Mouse (Mus musculus) embryonic facial prominence, embryonic 12.5 days (tissue): ENCODE measurements at regions not wholly inside any gene's neighbourhood (a gene's known extent, or its start where the extent isn't known, plus 50 kb on each side); places are given as distances from the start of the nearest gene placed in this dataset.
A peak's percentile ranks its signal among the peaks of the same experiment; 100 is the strongest.

ENCODE experiments used
- ATAC-seq: fragments of 200-750 bp; cut with Nextera tagmentation; 2 replicates; pipeline ENCODE4 v1.8.0; 2017; ENCODE audit not compliant: insufficient number of reproducible peaks, insufficient read depth, low FRiP score, low TSS enrichment
- H3K27ac ChIP-seq: fragments of 300-500 bp; sonication (generic); 2 replicates; pipeline ENCODE4 v1.5.1; 2016; ENCODE audit warnings: mild to moderate bottlenecking
- H3K27me3 ChIP-seq: fragments of 300-500 bp; sonication (generic); 2 replicates; pipeline ENCODE4 v1.6.1; 2016; ENCODE audit warnings: mild to moderate bottlenecking, moderate library complexity
- H3K36me3 ChIP-seq: fragments of 300-500 bp; sonication (generic); 2 replicates; pipeline ENCODE4 v1.6.1; 2016; ENCODE audit warnings: mild to moderate bottlenecking
- H3K4me1 ChIP-seq: fragments of 300-500 bp; sonication (generic); 2 replicates; pipeline ENCODE4 v1.6.1; 2016
- H3K4me2 ChIP-seq: fragments of 300-500 bp; sonication (generic); replicated peaks from 2 replicates; pipeline ENCODE4 v1.6.1; 2016; ENCODE audit warnings: mild to moderate bottlenecking, moderate library complexity
- H3K4me3 ChIP-seq: fragments of 300-500 bp; sonication (generic); 2 replicates; pipeline ENCODE4 v1.5.1; 2016; ENCODE audit warnings: mild to moderate bottlenecking
- H3K9ac ChIP-seq: fragments of 300-500 bp; sonication (generic); 2 replicates; pipeline ENCODE4 v1.6.1; 2016; ENCODE audit warnings: mild to moderate bottlenecking, moderate library complexity
- H3K9me3 ChIP-seq: fragments of 300-500 bp; sonication (generic); 2 replicates; pipeline ENCODE4 v1.6.1; 2016; ENCODE audit warnings: mild to moderate bottlenecking, moderate library complexity
- WGBS: fragments of 180-500 bp; shearing (Covaris S2); methylation state at CpG from one replicate; pipeline ENCODE4 v1.1.7; 2016; 5-methylcytosine and 5-hydroxymethylcytosine counted together

DNA sequence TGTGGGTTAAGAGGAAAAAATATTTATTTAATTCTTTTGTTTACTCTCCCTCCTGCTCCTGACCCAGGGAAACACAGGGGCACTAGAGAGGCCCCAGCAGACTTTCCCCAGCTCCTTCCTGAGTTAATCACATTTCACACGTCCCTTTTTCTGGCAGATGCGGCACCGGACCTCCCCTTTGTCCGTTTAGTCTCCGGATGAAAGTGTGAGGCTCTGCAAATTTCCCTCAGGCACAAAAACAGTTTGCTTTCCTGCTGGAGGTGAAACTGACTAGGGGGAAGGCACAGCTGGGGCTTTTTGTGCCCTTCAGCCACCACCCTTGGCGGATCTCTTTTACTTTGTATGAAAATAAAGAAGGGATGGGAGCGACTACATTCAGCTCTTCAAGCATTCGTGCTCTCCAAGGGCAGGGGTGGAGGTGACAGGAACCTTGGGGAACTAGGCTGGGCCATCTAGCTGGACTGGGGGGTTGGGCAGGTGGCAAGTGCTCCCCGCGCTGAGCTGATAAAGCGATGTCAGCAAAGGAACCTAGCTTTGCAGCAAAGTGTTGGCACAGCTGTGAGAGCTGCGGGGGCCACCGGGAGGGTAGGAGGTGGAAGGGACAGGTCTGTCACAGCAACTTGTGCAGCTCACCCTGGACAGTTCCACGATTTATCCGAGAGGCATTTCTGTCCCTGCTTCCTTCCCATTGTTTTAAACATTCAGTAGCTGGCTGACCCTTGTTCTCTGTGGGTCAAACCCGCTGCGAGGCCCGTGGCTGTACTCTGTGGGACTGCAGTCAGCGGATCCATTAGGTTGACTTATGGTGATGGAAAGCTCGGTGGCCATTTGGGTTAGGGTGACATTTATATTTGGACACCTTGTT lies 329.6 kb downstream of the Ttll7 start:
- 2% methylated on average over 20 of the region's 20 CpGs for WGBS
- no peaks in the 10 kb centered on the region for H3K9me3 ChIP-seq
- H3K27me3 ChIP-seq, result peaks cover 4% of the 10 kb centered on the region; the same call in 1 of the 2 replicates
- peak overlapping the region; percentile 39 for H3K4me2 ChIP-seq
- no peak overlapping the region for H3K4me3 ChIP-seq
- H3K27ac ChIP-seq, result no peak overlapping the region
- no peak overlapping the region for H3K9ac ChIP-seq
- H3K4me1 ChIP-seq, result peaks cover 21% of the 10 kb centered on the region
- H3K36me3 ChIP-seq, result no peaks in the 10 kb centered on the region
- no peak for ATAC-seq

- H3K4me2 ChIP-seq, result peak overlapping the region; percentile 39; the same call in 1 of the 2 replicates
- H3K27ac ChIP-seq, result no peak overlapping the region
- H3K9me3 ChIP-seq, result no peaks in the 10 kb centered on the region
- peaks cover 4% of the 10 kb centered on the region; the same call in 1 of the 2 replicates for H3K27me3 ChIP-seq
- peak; percentile 52; the same call in 1 of the 2 replicates for ATAC-seq
- peaks cover 21% of the 10 kb centered on the region for H3K4me1 ChIP-seq
- WGBS, result 35% methylated on average over 15 of the region's 15 CpGs
- no peak overlapping the region for H3K4me3 ChIP-seq
- H3K9ac ChIP-seq, result no peak overlapping the region
- H3K36me3 ChIP-seq, result no peaks in the 10 kb centered on the region
Observed at GRCm38 (mm10) chr3:147182366-147182875, 330.3 kb downstream of the Ttll7 start.

GRCm38 (mm10) chr3:147183656-147184290 lies 331.6 kb downstream of the Ttll7 start:
- Histone ChIP-seq H3K9ac (no peak overlapping the region), H3K4me1 (peaks cover 21% of the 10 kb centered on the region), H3K4me2 (no peak overlapping the region), H3K27ac (no peak overlapping the region), H3K4me3 (no peak overlapping the region), H3K9me3 (no peaks in the 10 kb centered on the region), H3K36me3 (no peaks in the 10 kb centered on the region), H3K27me3 (peaks cover 4% of the 10 kb centered on the region; the same call in 1 of the 2 replicates)
- ATAC-seq, result no peak
- WGBS, result 59% methylated on average over 11 of the region's 11 CpGs

GRCm38 (mm10) chr3:147189737-147190136 lies 337.6 kb downstream of the Ttll7 start:
- Histone ChIP-seq H3K4me3 (no peak overlapping the region), H3K9me3 (no peaks in the 10 kb centered on the region), H3K27ac (no peak overlapping the region), H3K9ac (no peak overlapping the region), H3K4me1 (no peaks in the 10 kb centered on the region), H3K27me3 (no peaks in the 10 kb centered on the region), H3K4me2 (no peak overlapping the region), H3K36me3 (no peaks in the 10 kb centered on the region)
- no peak for ATAC-seq
- WGBS, result 78% methylated on average over 2 of the region's 2 CpGs

- 85% methylated on average over 8 of the region's 8 CpGs for WGBS
- H3K27me3 ChIP-seq, result no peaks in the 10 kb centered on the region
Observed at GRCm38 (mm10) chr3:147196626-147197025, 344.5 kb downstream of the Ttll7 start.

GRCm38 (mm10) chr3:147197215-147197614 lies 345.0 kb downstream of the Ttll7 start:
- 48% methylated on average over 2 of the region's 2 CpGs for WGBS
- Histone ChIP-seq H3K4me1 (no peaks in the 10 kb centered on the region; the same call in 1 of the 2 replicates), H3K9ac (no peak overlapping the region), H3K4me3 (no peak overlapping the region), H3K27ac (no peak overlapping the region), H3K27me3 (no peaks in the 10 kb centered on the region), H3K9me3 (no peaks in the 10 kb centered on the region), H3K36me3 (no peaks in the 10 kb centered on the region), H3K4me2 (no peak overlapping the region)
- no peak for ATAC-seq

More at GRCm38 (mm10) chr3:147196626-147197025, 344.5 kb downstream of the Ttll7 start:
- no peaks in the 10 kb centered on the region for H3K36me3 ChIP-seq
- H3K27ac ChIP-seq, result no peak overlapping the region
- H3K9ac ChIP-seq, result no peak overlapping the region
- no peak for ATAC-seq
- no peaks in the 10 kb centered on the region; the same call in 1 of the 2 replicates for H3K4me1 ChIP-seq
- H3K4me3 ChIP-seq, result no peak overlapping the region
- H3K4me2 ChIP-seq, result no peak overlapping the region
- H3K9me3 ChIP-seq, result no peaks in the 10 kb centered on the region

DNA sequence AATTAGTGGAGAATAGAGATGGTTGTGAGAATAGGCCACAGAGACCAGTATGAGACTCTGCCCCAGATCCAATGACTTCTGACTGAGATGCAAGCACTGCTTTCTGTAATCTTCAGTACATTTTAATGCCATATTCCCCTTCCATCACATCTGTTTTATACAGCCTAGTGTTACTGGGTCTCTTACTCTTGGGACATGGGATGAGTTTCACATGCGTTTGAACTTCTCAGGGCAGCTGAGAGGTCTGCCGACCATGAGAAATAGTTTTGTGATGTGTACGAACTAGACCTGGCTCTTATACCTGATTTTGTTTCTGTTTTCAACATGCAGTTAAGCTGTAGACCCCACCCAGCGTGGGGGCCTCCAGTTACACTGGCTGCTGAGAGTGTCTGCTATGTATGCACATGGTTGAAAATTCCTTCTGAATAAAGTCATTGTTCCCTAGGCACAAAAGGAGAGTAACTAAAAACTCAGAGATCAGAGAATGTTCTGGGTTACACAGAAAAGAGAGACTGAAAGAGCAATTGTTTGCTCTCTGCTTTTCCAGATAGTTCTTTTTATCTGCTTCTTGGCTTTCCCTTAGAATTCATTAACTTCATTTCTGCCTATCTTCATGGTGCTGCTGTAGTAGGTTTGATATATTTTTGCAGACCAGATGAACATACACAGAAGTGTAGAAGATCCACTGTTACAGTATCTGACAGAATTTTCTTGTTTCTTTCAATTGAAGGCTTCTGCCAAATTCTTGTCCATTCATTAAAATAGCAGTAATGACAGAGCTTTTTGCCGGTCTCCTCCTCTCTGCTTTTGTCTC lies 359.2 kb downstream of the Ttll7 start:
- Histone ChIP-seq H3K27ac (0 out of 2 replicates have a peak overlapping the region, but pooled peaks have one; percentile 17), H3K9ac (no peak overlapping the region), H3K9me3 (no peaks in the 10 kb centered on the region), H3K36me3 (no peaks in the 10 kb centered on the region), H3K4me2 (no peak overlapping the region), H3K4me1 (0 out of 2 replicates have a peak, but pooled peaks cover 4% of the 10 kb centered on the region), H3K4me3 (no peak overlapping the region), H3K27me3 (no peaks in the 10 kb centered on the region)
- no peak for ATAC-seq
- WGBS, result 46% methylated on average over 5 of the region's 5 CpGs

GRCm38 (mm10) chr3:147228663-147229062 lies 376.5 kb downstream of the Ttll7 start:
- H3K4me3 ChIP-seq, result no peak overlapping the region
- no peak overlapping the region for H3K27ac ChIP-seq
- WGBS, result 60% methylated on average over 2 of the region's 2 CpGs
- H3K36me3 ChIP-seq, result no peaks in the 10 kb centered on the region
- no peaks in the 10 kb centered on the region for H3K4me1 ChIP-seq
- H3K4me2 ChIP-seq, result no peak overlapping the region
- no peak overlapping the region for H3K9ac ChIP-seq
- no peaks in the 10 kb centered on the region for H3K27me3 ChIP-seq
- ATAC-seq, result no peak
- H3K9me3 ChIP-seq, result no peaks in the 10 kb centered on the region

GRCm38 (mm10) chr3:147230594-147230993 lies 378.4 kb downstream of the Ttll7 start:
- Histone ChIP-seq H3K27ac (no peak overlapping the region), H3K36me3 (no peaks in the 10 kb centered on the region), H3K9ac (no peak overlapping the region), H3K9me3 (no peaks in the 10 kb centered on the region), H3K4me2 (no peak overlapping the region), H3K4me3 (no peak overlapping the region), H3K27me3 (no peaks in the 10 kb centered on the region), H3K4me1 (no peaks in the 10 kb centered on the region)
- 59% methylated on average over 7 of the region's 7 CpGs for WGBS
- no peak for ATAC-seq

- Histone ChIP-seq H3K9me3 (no peaks in the 10 kb centered on the region), H3K27me3 (no peaks in the 10 kb centered on the region), H3K36me3 (no peaks in the 10 kb centered on the region), H3K4me3 (no peak overlapping the region), H3K4me1 (no peaks in the 10 kb centered on the region), H3K9ac (no peak overlapping the region), H3K4me2 (no peak overlapping the region), H3K27ac (no peak overlapping the region)
- WGBS, result 67% methylated on average over 1 of the region's 1 CpGs
- ATAC-seq, result no peak
Observed at GRCm38 (mm10) chr3:147238398-147238797, 386.2 kb downstream of the Ttll7 start.

DNA sequence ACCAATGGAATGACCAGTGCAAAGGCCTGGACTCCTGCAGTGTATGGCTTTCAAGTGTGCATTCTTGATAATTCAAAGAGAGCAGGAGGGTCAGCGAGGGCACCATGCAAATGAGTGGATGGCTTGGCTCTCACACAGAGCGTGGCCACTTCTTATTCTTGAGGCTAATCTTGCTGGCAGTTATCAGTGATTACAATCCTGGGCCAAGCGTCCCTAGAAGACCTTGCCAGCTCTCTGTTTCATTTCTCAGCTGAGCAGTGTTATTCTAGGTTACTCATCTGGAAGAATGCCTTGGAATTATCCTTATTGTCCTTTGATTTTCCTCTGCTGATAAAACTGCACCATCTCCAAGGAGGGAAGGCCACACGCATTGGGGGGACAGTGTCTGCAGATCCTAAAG lies 388.5 kb downstream of the Ttll7 start:
- Histone ChIP-seq H3K27ac (no peak overlapping the region), H3K4me1 (peaks cover 4% of the 10 kb centered on the region; the same call in 1 of the 2 replicates), H3K4me2 (no peak overlapping the region), H3K9ac (no peak overlapping the region), H3K27me3 (no peaks in the 10 kb centered on the region), H3K36me3 (no peaks in the 10 kb centered on the region), H3K4me3 (no peak overlapping the region), H3K9me3 (no peaks in the 10 kb centered on the region)
- no peak for ATAC-seq
- 67% methylated on average over 4 of the region's 4 CpGs for WGBS
